Mouse (Mus musculus) spleen, adult 2 months (tissue): ENCODE data around the gene Mmgt2.

Source experiments
- CTCF ChIP-seq: fragments of 200-500 bp; IDR thresholded peaks from 2 replicates; pipeline ENCODE4 v1.5.1; 2011; ENCODE audit warnings: mild to moderate bottlenecking, inconsistent platforms; ENCODE audit not compliant: insufficient read depth, insufficient read length, insufficient replicate concordance; ENCODE audit errors: extremely low read depth
- POLR2A ChIP-seq: fragments of 200-500 bp; IDR thresholded peaks from 2 replicates; pipeline ENCODE4 v1.6.1; 2011; ENCODE audit warnings: low read depth, low read length, inconsistent platforms

DNA sequence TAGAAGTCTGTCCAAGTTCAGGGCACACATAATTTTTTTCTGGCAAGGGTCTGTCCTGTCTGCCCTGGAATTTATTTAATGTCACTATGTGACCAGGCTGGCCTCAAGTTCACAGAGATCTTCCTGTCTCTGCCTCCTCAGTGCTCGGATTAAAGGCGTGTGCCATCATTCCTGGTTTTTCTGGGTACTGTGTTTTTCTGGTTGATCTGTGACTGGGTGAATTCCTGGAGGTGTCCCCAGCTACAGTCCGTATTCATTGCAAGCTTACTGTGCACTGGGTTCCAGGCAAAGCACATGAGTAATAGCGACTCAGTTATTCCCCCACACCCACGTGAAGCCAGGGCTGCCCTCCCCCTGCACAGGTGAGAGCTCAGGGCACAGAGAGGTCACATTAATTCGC is 38.2 kb upstream of the Mmgt2 start:
- TF ChIP-seq POLR2A (no peak), CTCF (no peak)
